8 mouse cellular contexts compared by ENCODE assay signal in genomic region chr15:41193240-41193639, GRCm38 (mm10).
DNase-seq lines count a peak whose midpoint lies in the region; ATAC-seq and TF ChIP-seq lines count a peak whose summit lies in the region.

No protein-coding gene starts in this region.

- peak; percentile 53 for DNase-seq in intestine, embryonic 14.5 days (ENCODE audit: low spot score)
- peak; percentile 5 for DNase-seq in MEL-GATA-1-ER (ENCODE audit: extremely low read depth, low read depth)
- peak; percentile 56 for DNase-seq in cerebellum, adult 11 months
- peak; percentile 61 to 95 for DNase-seq in frontal cortex, adult 2 months (ENCODE audit: extremely low spot score in 1 of 2, low spot score in 1 of 2)
- peak; percentile 82 to 88 for DNase-seq in layer of hippocampus, adult 2 months (ENCODE audit: low spot score in 2 of 2)
- DNase-seq in spleen, adult 18-20 months: no peak

- H3K4me3 ChIP-seq in intestine, embryonic 14.5 days (ENCODE audit: low read depth, low read length): no peak overlapping the region
- no peak overlapping the region for H3K4me3 ChIP-seq in intestine, embryonic 15.5 days (replicated peaks)
- no peak overlapping the region for H3K4me3 ChIP-seq in layer of hippocampus, adult 2 months
- no peak overlapping the region for H3K4me3 ChIP-seq in midbrain, embryonic 16.5 days (ENCODE audit: low read depth, low read length)

- WGBS in intestine, embryonic 14.5 days: 25% methylated on average over 3 of the region's 3 CpGs
- WGBS in intestine, embryonic 15.5 days: 23% methylated on average over 3 of the region's 3 CpGs
- 24% methylated on average over 3 of the region's 3 CpGs for WGBS in midbrain, embryonic 16.5 days

- H3K9me3 ChIP-seq in intestine, embryonic 14.5 days (ENCODE audit: control insufficient read depth, low read length): no peaks in the 10 kb centered on the region
- H3K9me3 ChIP-seq in intestine, embryonic 15.5 days: no peaks in the 10 kb centered on the region
- no peaks in the 10 kb centered on the region for H3K9me3 ChIP-seq in midbrain, embryonic 16.5 days (replicated peaks; ENCODE audit: control insufficient read depth, low read length, poor library complexity, severe bottlenecking)

- H3K27me3 ChIP-seq in intestine, embryonic 14.5 days (replicated peaks; ENCODE audit: control insufficient read depth, insufficient read depth, low read length): no peaks in the 10 kb centered on the region
- H3K27me3 ChIP-seq in intestine, embryonic 15.5 days (replicated peaks): no peaks in the 10 kb centered on the region
- H3K27me3 ChIP-seq in midbrain, embryonic 16.5 days (ENCODE audit: control insufficient read depth, insufficient read depth, low read depth, low read length): no peaks in the 10 kb centered on the region

- ATAC-seq in intestine, embryonic 14.5 days (replicated peaks; ENCODE audit: low FRiP score, low TSS enrichment, low read depth): no peak
- no peak for ATAC-seq in intestine, embryonic 15.5 days
- peak; percentile 77; the same call in 1 of the 2 replicates for ATAC-seq in midbrain, embryonic 16.5 days

- H3K4me1 ChIP-seq in intestine, embryonic 14.5 days (replicated peaks; ENCODE audit: control insufficient read depth, insufficient read depth, low read length): no peaks in the 10 kb centered on the region
- H3K4me1 ChIP-seq in intestine, embryonic 15.5 days (replicated peaks): no peaks in the 10 kb centered on the region
- H3K4me1 ChIP-seq in midbrain, embryonic 16.5 days (ENCODE audit: control insufficient read depth, insufficient read depth, low read length): no peaks in the 10 kb centered on the region

- TF ChIP-seq CTCF in layer of hippocampus, adult 2 months (conservative IDR thresholded peaks at IDR 0.05): peak; percentile 82

- no peaks in the 10 kb centered on the region for H3K36me3 ChIP-seq in intestine, embryonic 14.5 days (ENCODE audit: control insufficient read depth, insufficient read depth, low read length)
- no peaks in the 10 kb centered on the region for H3K36me3 ChIP-seq in intestine, embryonic 15.5 days
- no peaks in the 10 kb centered on the region for H3K36me3 ChIP-seq in midbrain, embryonic 16.5 days (ENCODE audit: control insufficient read depth, insufficient read depth, low read length)

- no peak overlapping the region for H3K4me2 ChIP-seq in intestine, embryonic 14.5 days (ENCODE audit: low read length)
- no peak overlapping the region for H3K4me2 ChIP-seq in intestine, embryonic 15.5 days (replicated peaks)
- H3K4me2 ChIP-seq in midbrain, embryonic 16.5 days (ENCODE audit: low read length): no peak overlapping the region

- H3K9ac ChIP-seq in intestine, embryonic 14.5 days (ENCODE audit: low read length): no peak overlapping the region
- no peak overlapping the region for H3K9ac ChIP-seq in intestine, embryonic 15.5 days
- no peak overlapping the region for H3K9ac ChIP-seq in midbrain, embryonic 16.5 days (ENCODE audit: low read depth, low read length)

- H3K27ac ChIP-seq in intestine, embryonic 14.5 days (ENCODE audit: low read depth): no peak overlapping the region
- no peak overlapping the region for H3K27ac ChIP-seq in intestine, embryonic 15.5 days
- no peak overlapping the region for H3K27ac ChIP-seq in layer of hippocampus, adult 2 months
- no peak overlapping the region for H3K27ac ChIP-seq in midbrain, embryonic 16.5 days (ENCODE audit: low read length)

Comparison
In these comparisons a context has a peak if more than half of its experiments do, and no peak if none do; other contexts are left out.
1. DNase-seq: peak in intestine, embryonic 14.5 days (single experiment), MEL-GATA-1-ER (single experiment), cerebellum, adult 11 months (single experiment), frontal cortex, adult 2 months (2 of 2) and layer of hippocampus, adult 2 months (2 of 2); none in spleen, adult 18-20 months (0 of 2).